Mouse (Mus musculus): ENCODE data around the gene Fgf22.

- TF ChIP-seq CTCF (conservative IDR thresholded peaks at IDR 0.05; ENCODE audit: low read length): no peak
- no peak for TF ChIP-seq NANOG (IDR thresholded peaks at IDR 0.05; ENCODE audit: borderline replicate concordance, low read length)
- TF ChIP-seq POU5F1 (IDR thresholded peaks at IDR 0.05; ENCODE audit: borderline replicate concordance, low read length): no peak
Observed at GRCm38 (mm10) chr10:79756660-79757059, 1.8 kb downstream of the Fgf22 start.
